ENCODE assay signal across 22 mouse cellular contexts in genomic region chr4:58330016-58330415, GRCm38 (mm10). TPM values are rescaled to one million over a fixed set of nuclear protein-coding genes. Genes with fewer than 3 reads are reported as not detected.
DNase-seq lines count a peak whose midpoint lies in the region; TF ChIP-seq lines count a peak whose summit lies in the region.
"Had no signal": no experiment of that assay in that cellular context is flagged by ENCODE, and none has a peak within 500 bp of the region (broad histone marks: within the 10 kb centered on the region; RNA-seq: fewer than 3 reads in every experiment).

No protein-coding gene starts in this region.

- intact Hi-C loops in gastrocnemius, adult 2 months (cut with DNase I) = no loop called here
- intact Hi-C loops in gastrocnemius, postnatal 36 days (cut with DNase I) = no loop called here

- H3K27ac ChIP-seq in gastrocnemius, adult 2 months = peak overlapping the region; percentile 53; the same call in 1 of the 2 replicates

- no peak overlapping the region for H3K4me3 ChIP-seq in gastrocnemius, adult 2 months

- no peak for TF ChIP-seq CTCF in gastrocnemius, adult 2 months (IDR thresholded peaks at IDR 0.05)

- DNase-seq in gastrocnemius, adult 2 months = no peak
- no peak for DNase-seq in gastrocnemius, postnatal 36 days
- DNase-seq in 3T3-L1 (ENCODE audit: low read depth, low spot score) (peak; percentile 80), NIH3T3 (ENCODE audit: low read depth) (peak; percentile 53)
- DNase-seq in cerebellum, adult 18-20 months = no peak
- no peak for DNase-seq in layer of hippocampus, adult 9-11 months
- DNase-seq: adrenal gland, adult 2 months; adrenal gland, adult 8-10 months; adrenal gland, postnatal 10 days; adrenal gland, postnatal 14 days; adrenal gland, postnatal 25 days; adrenal gland, postnatal 36 days; B cell, adult 2 months; cerebellum, adult 11 months; cerebellum, adult 11-12 months; cerebellum, adult 2 months; cerebellum, adult 8-10 months; cerebellum, adult 9-10 months had no signal

RNA-seq across cellular contexts. Expression of gene Musk, which starts 44.3 kb away (rescaled TPM):
- total RNA-seq in gastrocnemius, adult 2 months (2021) = 10 to 100 TPM; 20.4 to 66.6 TPM
- 10 to 100 TPM; 24.9 to 39.6 TPM for total RNA-seq in gastrocnemius, postnatal 36 days (2021)
- total RNA-seq: CH12.LX, ES-E14, G1E, MEL had no signal

Comparison
In these comparisons a context has a peak if more than half of its experiments do, and no peak if none do; other contexts are left out.
1. DNase-seq: peak in 3T3-L1 (single experiment) and NIH3T3 (single experiment); none in gastrocnemius, adult 2 months (single experiment), gastrocnemius, postnatal 36 days (0 of 2), cerebellum, adult 18-20 months (0 of 2) and layer of hippocampus, adult 9-11 months (single experiment).